Mouse (Mus musculus) embryonic fibroblast, embryonic 13.5 days (primary cell): Measurements from ENCODE around the gene Tmprss4.

Experiments
- CTCF ChIP-seq: IDR thresholded peaks from 2 replicates; pipeline ENCODE4 v1.5.1; 2011; ENCODE audit warnings: mild to moderate bottlenecking, control low read depth, low read length, moderate library complexity, borderline replicate concordance; ENCODE audit not compliant: insufficient read depth
- POLR2A ChIP-seq: IDR thresholded peaks from 2 replicates; pipeline ENCODE4 v1.6.1; 2011; ENCODE audit warnings: low read depth, mild to moderate bottlenecking, control low read depth, low read length, moderate library complexity

DNA sequence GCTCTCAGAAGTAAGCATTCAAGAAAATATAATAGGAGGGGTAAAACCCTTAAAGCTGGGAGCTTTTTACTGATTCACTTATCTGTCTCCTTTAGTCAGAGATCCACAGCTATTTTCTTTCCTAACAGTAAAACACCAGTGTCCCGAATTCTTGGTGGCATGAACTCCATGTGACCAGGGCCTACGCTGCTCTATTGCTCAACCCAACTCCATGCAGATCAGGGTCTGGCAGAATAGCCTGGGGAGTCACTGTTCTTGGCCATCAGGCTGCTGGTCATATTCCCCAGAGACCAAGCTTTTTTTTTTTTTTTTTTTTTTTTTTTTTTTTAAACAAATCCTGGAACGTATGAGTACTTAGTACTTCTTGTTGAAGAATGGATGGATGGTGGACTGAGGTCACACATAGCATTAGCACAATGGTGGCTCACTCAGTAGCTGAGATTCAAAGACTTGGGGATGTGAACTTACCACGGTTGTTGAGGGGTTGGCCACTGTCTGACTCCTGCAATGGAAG, 14.2 kb downstream of the Tmprss4 start:
- TF ChIP-seq CTCF = no peak
- TF ChIP-seq POLR2A = no peak
